Mouse (Mus musculus): Measurements from ENCODE around the gene Adtrp.

DNA sequence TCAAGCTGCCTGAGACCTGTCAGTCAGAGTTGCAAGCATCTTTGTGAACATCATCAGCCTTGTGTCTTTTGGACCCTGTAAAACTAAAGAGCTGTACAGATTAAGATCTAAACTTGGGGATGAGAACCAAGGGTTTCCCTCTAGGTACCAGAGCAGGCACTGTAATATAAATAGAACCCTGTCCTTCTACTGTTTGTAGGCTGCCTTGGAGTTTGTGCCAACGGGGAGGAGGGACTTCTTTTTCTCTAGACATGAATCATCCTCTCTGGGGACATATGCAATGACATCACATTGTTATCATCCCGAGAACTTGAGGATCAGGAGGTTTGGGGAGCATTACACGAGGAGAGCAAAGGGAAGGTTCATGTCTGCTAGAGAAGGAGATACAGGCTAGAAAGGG is 24.4 kb downstream of the Adtrp start:
- no peak for TF ChIP-seq CTCF (IDR thresholded peaks at IDR 0.05; ENCODE audit: low read depth, low read length)
- no peak for TF ChIP-seq POLR2A (IDR thresholded peaks at IDR 0.05; ENCODE audit: extremely low read depth, insufficient read depth, low read length)

All from liver, adult 2 months (tissue).